Mouse (Mus musculus): Measurements from ENCODE around the gene Cyb5r4.
"Not testable (repeated sequence)": the region's sequence is repeated elsewhere in the genome, so short reads cannot be mapped to it uniquely, and the experiment has no call there.

The Cyb5r4 gene

DNA sequence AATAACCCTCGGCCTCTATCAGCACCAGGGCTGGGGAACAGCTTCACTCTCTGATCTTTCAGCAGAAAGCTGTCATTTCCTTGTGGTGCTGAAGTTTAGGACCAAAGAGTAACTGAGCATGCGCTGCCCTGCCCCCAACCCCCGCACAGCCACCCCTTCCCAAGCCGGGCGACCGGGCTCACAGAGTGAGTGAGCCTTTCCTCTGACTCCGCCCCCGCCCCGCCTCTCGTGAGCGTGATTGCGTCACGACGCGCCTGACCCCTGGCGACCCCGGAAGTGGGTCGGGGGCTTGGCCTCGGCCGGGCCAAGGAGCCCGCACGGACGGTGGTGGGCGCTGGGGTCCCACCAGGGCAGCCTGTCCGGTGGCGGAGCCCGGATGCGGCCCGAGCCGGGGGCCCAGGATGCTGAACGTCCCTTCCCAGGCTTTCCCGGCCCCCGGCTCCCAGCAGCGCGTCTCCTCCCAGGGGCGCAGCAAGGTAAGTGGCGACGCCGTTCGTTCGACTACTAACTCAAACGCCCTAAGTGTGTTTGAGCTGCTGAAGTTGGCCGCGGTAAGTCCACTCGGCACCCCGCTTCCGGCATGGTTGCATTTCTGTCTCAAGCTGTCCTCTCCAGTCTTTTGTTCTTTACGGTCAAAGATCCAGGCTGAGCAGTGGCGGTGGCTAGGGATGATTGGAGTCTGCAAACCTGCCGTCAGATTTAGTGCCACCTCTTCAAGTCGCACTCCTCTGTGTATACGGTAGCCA lies at the start of gene Cyb5r4:
TSS of gene Cyb5r4 (plus strand) at position 237 of the 746 bp plus-strand sequence.
- in situ Hi-C loops (cut with MboI, MseI), result loop anchor here (25.0 kb wide), 1 partner anchor 435 kb away; no protein-coding TSS in a partner anchor

DNA sequence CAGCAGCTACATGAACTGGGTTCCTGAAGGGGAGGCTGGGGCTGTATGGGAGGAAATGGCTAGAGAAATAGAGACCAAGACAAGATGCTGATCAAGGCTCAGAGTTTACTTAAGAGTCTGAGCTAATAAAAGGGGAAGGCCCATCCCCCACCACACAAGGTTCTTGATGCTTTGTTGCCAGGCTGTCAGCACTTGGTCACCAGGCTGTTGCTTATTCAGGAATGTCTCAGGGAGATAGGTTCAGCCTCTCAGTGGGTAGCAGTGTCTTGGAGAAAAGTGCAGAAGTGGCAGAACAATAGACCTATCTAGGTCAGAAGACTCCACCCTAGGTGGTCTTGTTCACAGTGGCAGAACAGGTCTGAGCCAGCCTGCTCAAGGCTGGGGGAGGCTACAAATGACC lies 49.3 kb upstream of the Cyb5r4 start:
- in situ Hi-C loops (cut with MboI, MseI), result not testable (repeated sequence)

- in situ Hi-C loops (cut with MboI, MseI), result no loop called here
Observed at GRCm38 (mm10) chr9:86973562-86973961, 48.3 kb upstream of the Cyb5r4 start.

- in situ Hi-C loops (cut with MboI, MseI), result no loop called here
Observed at GRCm38 (mm10) chr9:86976896-86977295, 44.9 kb upstream of the Cyb5r4 start.

GRCm38 (mm10) chr9:86978257-86978907 lies 43.4 kb upstream of the Cyb5r4 start:
- in situ Hi-C loops (cut with MboI, MseI), result no loop called here

DNA sequence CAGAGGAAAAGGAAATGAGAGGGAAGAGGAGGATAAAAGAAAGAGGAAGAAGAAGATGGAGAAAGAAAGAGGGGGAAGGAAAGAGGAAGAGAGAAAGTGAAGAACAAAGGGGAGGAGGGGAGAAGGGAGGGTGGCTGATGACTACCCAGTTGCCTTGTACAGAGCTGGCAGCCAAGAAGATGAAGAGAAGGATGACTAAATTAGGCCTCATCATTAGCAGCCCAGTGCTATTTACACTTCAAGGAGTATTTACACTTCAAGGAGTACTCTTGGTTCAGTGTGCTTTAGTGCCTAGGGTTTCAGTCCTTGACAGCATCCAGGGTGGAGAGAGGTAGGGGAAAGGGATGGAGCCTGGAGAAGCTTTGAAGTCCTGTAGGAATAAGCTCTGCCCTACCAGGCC lies 41.8 kb upstream of the Cyb5r4 start:
- in situ Hi-C loops (cut with MboI, MseI), result no loop called here

DNA sequence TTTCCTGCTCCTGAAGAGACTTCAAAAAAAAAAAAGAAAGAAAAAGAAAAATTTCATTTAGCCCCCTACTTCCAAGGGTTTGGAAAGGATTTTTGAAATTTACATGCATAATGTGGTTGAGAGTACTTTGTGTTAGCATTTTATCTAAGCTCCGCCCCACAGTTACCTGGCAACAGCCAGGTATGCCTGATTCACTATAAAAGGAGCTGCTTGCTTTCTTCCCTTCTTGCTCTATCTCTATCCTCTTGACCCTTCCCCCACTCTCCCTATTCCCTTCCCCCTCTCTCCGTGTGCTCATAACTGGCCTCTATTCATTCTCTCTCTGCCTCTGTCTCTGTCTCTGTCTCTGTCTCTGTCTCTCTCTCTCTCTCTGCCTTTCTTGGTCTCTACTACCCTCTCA lies 40.9 kb upstream of the Cyb5r4 start:
- in situ Hi-C loops (cut with MboI, MseI), result no loop called here

GRCm38 (mm10) chr9:86981551-86981950 lies 40.3 kb upstream of the Cyb5r4 start:
- in situ Hi-C loops (cut with MboI, MseI), result no loop called here

DNA sequence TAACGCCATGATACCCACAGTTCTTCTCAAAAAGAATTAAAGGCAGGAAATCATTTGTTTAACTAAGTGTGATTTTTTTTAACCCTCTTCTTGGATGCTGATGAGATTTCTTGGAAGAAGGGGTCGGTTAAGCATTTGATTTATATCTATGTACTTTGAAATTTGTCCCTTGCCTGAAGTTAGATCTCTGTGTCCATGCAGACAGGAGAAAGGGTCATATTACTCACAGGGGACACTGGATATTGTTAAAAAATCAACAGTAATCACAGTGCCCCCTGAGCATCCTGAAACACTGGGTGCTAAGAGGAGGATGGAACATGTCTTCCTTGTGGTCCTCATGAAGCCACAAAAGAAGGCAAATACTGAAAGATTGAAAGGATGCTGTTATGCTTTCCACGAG lies 37.2 kb upstream of the Cyb5r4 start:
- in situ Hi-C loops (cut with MboI, MseI), result no loop called here

- in situ Hi-C loops (cut with MboI, MseI), result no loop called here
Observed at GRCm38 (mm10) chr9:86985105-86985504, 36.7 kb upstream of the Cyb5r4 start.

DNA sequence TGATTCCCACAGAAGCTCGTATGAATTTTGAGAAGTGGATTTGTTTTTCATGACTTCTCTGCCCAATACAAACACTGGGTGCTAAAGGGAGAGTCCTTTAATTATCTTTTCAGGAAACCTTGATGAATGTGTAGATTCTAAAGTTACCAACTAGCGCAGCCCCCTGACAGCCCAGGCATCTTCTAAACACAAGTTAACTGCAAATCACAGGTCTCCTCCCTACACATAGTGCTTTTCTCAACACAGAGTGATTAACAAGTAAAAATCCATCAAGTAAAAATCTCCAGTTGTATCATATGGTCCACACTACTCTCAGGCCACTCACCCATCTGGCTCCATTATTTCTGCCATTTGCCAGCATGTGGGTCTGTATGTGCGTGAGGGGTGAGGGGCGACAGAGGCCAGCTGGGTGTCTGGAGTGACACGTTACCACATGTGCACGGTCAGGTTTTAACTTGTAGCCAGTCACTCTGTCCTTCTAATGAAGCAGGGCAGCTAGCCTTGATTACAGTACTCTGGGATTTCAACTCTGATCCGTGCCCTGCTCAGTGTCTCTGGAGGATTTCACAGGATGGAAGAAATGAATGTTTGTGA lies 35.0 kb upstream of the Cyb5r4 start:
- in situ Hi-C loops (cut with MboI, MseI), result no loop called here

DNA sequence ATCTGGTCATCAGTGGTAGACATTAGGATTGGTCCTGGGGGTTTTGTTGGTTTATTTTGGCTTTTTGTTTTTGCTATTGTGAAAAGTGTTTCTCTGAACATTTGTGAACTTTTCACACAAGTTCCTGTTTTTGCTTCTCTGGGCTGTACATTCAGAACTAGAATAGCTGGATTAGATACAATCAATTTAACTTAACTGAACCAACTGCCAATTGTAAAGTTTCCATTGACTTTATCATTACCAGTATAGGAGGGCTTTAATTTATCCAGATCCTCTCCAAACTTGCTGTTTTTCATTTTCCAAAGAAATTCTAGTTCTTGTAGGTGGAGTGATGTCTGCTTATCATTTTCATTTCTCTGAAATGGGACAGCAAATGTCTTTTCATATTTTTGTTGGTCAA lies 32.0 kb upstream of the Cyb5r4 start:
- in situ Hi-C loops (cut with MboI, MseI), result no loop called here

DNA sequence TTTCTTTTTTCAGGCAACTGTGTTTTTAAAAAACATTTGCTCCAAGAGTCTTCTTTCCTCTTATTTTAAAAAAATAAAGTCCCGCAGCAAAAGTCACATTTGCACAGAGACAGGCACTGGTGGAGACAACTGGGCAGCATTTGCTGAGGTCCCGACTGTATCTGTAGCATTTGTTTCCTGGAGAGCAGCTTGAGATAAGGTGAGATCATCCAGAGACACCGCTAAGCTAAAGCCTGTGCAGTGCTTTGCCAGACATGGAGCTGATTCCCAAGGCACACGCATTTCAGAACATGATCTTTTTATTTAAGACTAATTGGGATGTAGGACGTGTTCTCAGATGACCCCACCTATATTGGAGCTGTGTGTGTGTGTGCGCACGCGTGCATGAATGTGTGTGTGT lies 30.1 kb upstream of the Cyb5r4 start:
- in situ Hi-C loops (cut with MboI, MseI), result no loop called here

- in situ Hi-C loops (cut with MboI, MseI), result no loop called here
Observed at GRCm38 (mm10) chr9:86997046-86997691, 24.6 kb upstream of the Cyb5r4 start.

DNA sequence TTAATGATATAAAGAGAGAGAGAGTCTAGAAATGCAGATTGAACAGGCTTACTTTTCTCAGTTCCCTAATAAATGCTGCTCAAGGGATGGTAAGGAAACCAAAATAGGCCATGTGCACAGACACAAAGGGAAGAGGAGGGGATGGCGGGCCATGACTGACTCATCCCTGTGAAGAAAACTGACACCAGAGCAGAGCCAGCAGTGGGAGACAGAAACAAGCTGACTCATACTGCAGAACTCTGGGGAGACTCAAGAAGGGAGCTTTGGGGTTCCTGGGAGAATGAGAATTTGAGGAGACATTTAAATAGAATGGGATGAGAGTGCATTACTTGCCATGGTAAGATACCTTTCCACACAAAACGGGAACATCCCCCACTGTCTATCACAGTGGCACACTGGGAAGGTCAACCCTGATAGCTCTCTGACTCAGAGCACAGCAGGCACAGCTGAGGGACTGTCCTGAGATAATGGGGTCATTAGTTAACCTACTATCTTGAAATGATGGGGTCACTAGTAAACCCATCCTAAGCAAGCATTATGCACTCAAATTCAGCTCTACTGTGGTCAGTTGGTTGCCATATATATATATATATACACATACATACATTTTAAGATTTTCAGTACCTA lies 21.7 kb upstream of the Cyb5r4 start:
- in situ Hi-C loops (cut with MboI, MseI), result loop anchor here (25.0 kb wide), 1 partner anchor 413 kb away; no protein-coding TSS in a partner anchor

- in situ Hi-C loops (cut with MboI, MseI), result loop anchor here (25.0 kb wide), 1 partner anchor 418 kb away; no protein-coding TSS in a partner anchor
Observed at GRCm38 (mm10) chr9:87004701-87005434, 16.9 kb upstream of the Cyb5r4 start.

- in situ Hi-C loops (cut with MboI, MseI), result loop anchor here (25.0 kb wide), 1 partner anchor 418 kb away; no protein-coding TSS in a partner anchor
Observed at GRCm38 (mm10) chr9:87005435-87005779, 16.4 kb upstream of the Cyb5r4 start.

GRCm38 (mm10) chr9:87008507-87008906 lies 13.3 kb upstream of the Cyb5r4 start:
- in situ Hi-C loops (cut with MboI, MseI), result loop anchor here (25.0 kb wide), 1 partner anchor 421 kb away; no protein-coding TSS in a partner anchor

- in situ Hi-C loops (cut with MboI, MseI), result loop anchor here (25.0 kb wide), 1 partner anchor 422 kb away; no protein-coding TSS in a partner anchor
Observed at GRCm38 (mm10) chr9:87008919-87009318, 12.9 kb upstream of the Cyb5r4 start.

DNA sequence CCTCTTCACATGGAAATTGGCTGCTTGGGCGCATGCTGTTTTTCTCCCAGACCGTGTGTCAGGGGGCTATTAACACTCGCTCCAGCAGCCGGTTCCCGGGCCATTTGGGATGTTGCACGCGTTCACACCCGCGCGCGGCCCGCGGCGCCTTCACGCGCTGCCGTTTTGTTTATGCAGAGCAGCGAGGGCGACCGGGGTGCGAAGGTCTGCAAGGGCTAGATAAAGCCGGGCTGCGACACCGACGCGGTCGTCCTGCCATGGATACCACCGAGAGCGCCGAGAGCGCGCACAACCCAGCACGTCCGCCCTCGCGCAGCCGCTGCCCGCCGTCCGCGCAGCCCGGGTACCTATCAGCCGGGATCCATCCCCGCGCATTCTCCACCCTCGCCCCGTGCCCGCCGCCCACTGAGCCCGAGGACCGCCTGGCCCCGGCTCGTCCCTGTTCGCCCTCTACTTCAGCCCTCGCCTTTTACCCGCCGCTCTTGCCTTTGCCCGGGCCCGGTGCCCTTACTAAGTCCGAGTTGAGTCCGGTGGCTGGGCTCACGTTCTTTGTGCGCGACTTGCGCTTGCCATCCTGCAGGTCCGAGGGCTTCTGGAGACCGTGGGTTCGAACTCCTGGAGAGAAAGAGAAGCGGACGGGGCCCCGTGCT lies 6.4 kb upstream of the Cyb5r4 start, which contains the start of gene Ripply2:
TSS of gene Ripply2 (plus strand) at position 250 of the 650 bp plus-strand sequence.
- in situ Hi-C loops (cut with MboI, MseI), result loop anchor here (25.0 kb wide), 1 partner anchor 428 kb away; no protein-coding TSS in a partner anchor

All from T-helper 2 cell (primary cell).